Mouse (Mus musculus): ENCODE measurements around the gene Dlgap4.

- TF ChIP-seq CTCF (IDR thresholded peaks at IDR 0.05; ENCODE audit: control insufficient read depth, insufficient read depth, low read length) (no peak), POLR2A (IDR thresholded peaks at IDR 0.05; ENCODE audit: borderline replicate concordance, control insufficient read depth, low read depth, low read length) (no peak)
Measured at GRCm38 (mm10) chr2:156762499-156762898, 149.0 kb downstream of the Dlgap4 start.

Measured in bone marrow, adult 2 months (tissue).